In genomic region chr11:96694774-96695173, GRCm38 (mm10) we compare ENCODE assay signal across 19 mouse cellular contexts.
DNase-seq lines count a peak whose midpoint lies in the region; ATAC-seq and TF ChIP-seq lines count a peak whose summit lies in the region.
"Had no signal": no experiment of that assay in that cellular context is flagged by ENCODE, and none has a peak within 500 bp of the region (broad histone marks: within the 10 kb centered on the region; RNA-seq: fewer than 3 reads in every experiment).

No protein-coding gene starts in this region.

- no peaks in the 10 kb centered on the region for H3K27me3 ChIP-seq in neural tube, embryonic 11.5 days (ENCODE audit: control insufficient read depth, insufficient read depth, low read length)
- H3K27me3 ChIP-seq in hindbrain, postnatal 0 days (ENCODE audit: insufficient read depth, low read length): no peaks in the 10 kb centered on the region
- no peaks in the 10 kb centered on the region; the same call in 1 of the 2 replicates for H3K27me3 ChIP-seq in midbrain, embryonic 15.5 days (replicated peaks)
- H3K27me3 ChIP-seq: forebrain, embryonic 13.5 days; heart, embryonic 15.5 days; limb, embryonic 15.5 days; liver, embryonic 15.5 days had no signal

- H3K4me1 ChIP-seq in neural tube, embryonic 11.5 days (ENCODE audit: control insufficient read depth, insufficient read depth, low read length): peaks cover 12% of the 10 kb centered on the region
- H3K4me1 ChIP-seq in hindbrain, postnatal 0 days (ENCODE audit: insufficient read depth, low read length): no peaks in the 10 kb centered on the region
- peaks cover 9% of the 10 kb centered on the region; the same call in 1 of the 2 replicates for H3K4me1 ChIP-seq in midbrain, embryonic 15.5 days
- H3K4me1 ChIP-seq: heart, embryonic 15.5 days; limb, embryonic 15.5 days; liver, embryonic 15.5 days had no signal

- H3K9me3 ChIP-seq in neural tube, embryonic 11.5 days (ENCODE audit: control insufficient read depth, low read length): no peaks in the 10 kb centered on the region
- H3K9me3 ChIP-seq in hindbrain, postnatal 0 days (ENCODE audit: low read length): no peaks in the 10 kb centered on the region
- no peaks in the 10 kb centered on the region for H3K9me3 ChIP-seq in midbrain, embryonic 15.5 days
- H3K9me3 ChIP-seq: forebrain, embryonic 13.5 days; heart, embryonic 15.5 days; limb, embryonic 15.5 days; liver, embryonic 15.5 days had no signal

- 44% methylated on average over 11 of the region's 12 CpGs for WGBS in neural tube, embryonic 11.5 days
- 29% methylated on average over 12 of the region's 12 CpGs for WGBS in hindbrain, postnatal 0 days
- WGBS in midbrain, embryonic 15.5 days: 28% methylated on average over 12 of the region's 12 CpGs

- H3K9ac ChIP-seq in neural tube, embryonic 11.5 days (ENCODE audit: low read length): no peak overlapping the region
- H3K9ac ChIP-seq in hindbrain, postnatal 0 days (replicated peaks; ENCODE audit: low read length): no peak overlapping the region
- H3K9ac ChIP-seq in midbrain, embryonic 15.5 days: no peak overlapping the region
- H3K9ac ChIP-seq: forebrain, embryonic 13.5 days; heart, embryonic 15.5 days; limb, embryonic 15.5 days; liver, embryonic 15.5 days had no signal

- H3K4me2 ChIP-seq in neural tube, embryonic 11.5 days (ENCODE audit: low read depth): no peak overlapping the region
- no peak overlapping the region for H3K4me2 ChIP-seq in hindbrain, postnatal 0 days (ENCODE audit: low read depth, low read length)
- 0 out of 2 replicates have a peak overlapping the region, but pooled peaks have one; percentile 2 for H3K4me2 ChIP-seq in midbrain, embryonic 15.5 days
- H3K4me2 ChIP-seq: forebrain, embryonic 13.5 days; heart, embryonic 15.5 days; limb, embryonic 15.5 days; liver, embryonic 15.5 days had no signal

- H3K4me3 ChIP-seq in neural tube, embryonic 11.5 days (ENCODE audit: low read depth, low read length): no peak overlapping the region
- no peak overlapping the region for H3K4me3 ChIP-seq in hindbrain, postnatal 0 days (ENCODE audit: low read length)
- H3K4me3 ChIP-seq in midbrain, embryonic 15.5 days: no peak overlapping the region
- H3K4me3 ChIP-seq: forebrain, embryonic 13.5 days; heart, embryonic 15.5 days; limb, embryonic 15.5 days; liver, embryonic 15.5 days had no signal

- peak; percentile 40 for DNase-seq in neural tube, embryonic 11.5 days (ENCODE audit: low spot score)
- no peak for DNase-seq in neural tube, embryonic 10.5 days (ENCODE audit: extremely low spot score, low spot score)
- DNase-seq in hindbrain, postnatal 0 days (ENCODE audit: low spot score): peak; percentile 20
- no peak for DNase-seq in ovary, postnatal 14 days (ENCODE audit: low spot score)
- no peak for DNase-seq in frontal cortex, adult 2 months (ENCODE audit: extremely low spot score in 1 of 2, low spot score in 1 of 2)
- no peak for DNase-seq in cerebellum, postnatal 25 days
- no peak for DNase-seq in cerebellum, postnatal 36 days
- DNase-seq: adrenal gland, postnatal 36 days; B cell, adult 2 months; cerebellum, adult 2 months; gastrocnemius, postnatal 14 days; kidney, adult 2 months; layer of hippocampus, postnatal 36 days; thymus, postnatal 14 days had no signal

- no peaks in the 10 kb centered on the region for H3K36me3 ChIP-seq in neural tube, embryonic 11.5 days (ENCODE audit: control insufficient read depth, insufficient read depth, low read length)
- no peaks in the 10 kb centered on the region for H3K36me3 ChIP-seq in hindbrain, postnatal 0 days (ENCODE audit: insufficient read depth, low read length)
- H3K36me3 ChIP-seq in midbrain, embryonic 15.5 days (replicated peaks): no peaks in the 10 kb centered on the region
- H3K36me3 ChIP-seq: heart, embryonic 15.5 days; limb, embryonic 15.5 days; liver, embryonic 15.5 days had no signal

- ATAC-seq in neural tube, embryonic 11.5 days (ENCODE audit: insufficient read depth, low FRiP score, low TSS enrichment): peak; percentile 38; the same call in 1 of the 2 replicates
- no peak for ATAC-seq in hindbrain, postnatal 0 days
- ATAC-seq in midbrain, embryonic 15.5 days (replicated peaks): no peak
- ATAC-seq: forebrain, embryonic 13.5 days had no signal

- H3K27ac ChIP-seq in neural tube, embryonic 11.5 days (ENCODE audit: low read depth, low read length): no peak overlapping the region
- no peak overlapping the region for H3K27ac ChIP-seq in hindbrain, postnatal 0 days
- no peak overlapping the region for H3K27ac ChIP-seq in midbrain, embryonic 15.5 days
- H3K27ac ChIP-seq: forebrain, embryonic 13.5 days; heart, embryonic 15.5 days; limb, embryonic 15.5 days; liver, embryonic 15.5 days had no signal

- TF ChIP-seq CTCF in hindbrain, postnatal 0 days (IDR thresholded peaks at IDR 0.05; ENCODE audit: low read depth): no peak

Comparison
In these comparisons a context has a peak if more than half of its experiments do, and no peak if none do; other contexts are left out.
1. DNase-seq: peak in neural tube, embryonic 11.5 days (single experiment) and hindbrain, postnatal 0 days (single experiment); none in neural tube, embryonic 10.5 days (single experiment), ovary, postnatal 14 days (single experiment), frontal cortex, adult 2 months (0 of 2), cerebellum, postnatal 25 days (0 of 2) and cerebellum, postnatal 36 days (0 of 2).